Mouse (Mus musculus) heart, postnatal 4 days (tissue): ENCODE measurements at regions not wholly inside any gene's neighbourhood (a gene's known extent, or its start where the extent isn't known, plus 50 kb on each side); places are given as distances from the start of the nearest gene placed in this dataset.

ENCODE experiments used
- DNase-seq: peaks from one replicate; pipeline ENCODE4 v3.0.0; 2021

GRCm38 (mm10) chr15:10838584-10839288 lies 113.4 kb upstream of the C1qtnf3 start:
- no peak for DNase-seq

GRCm38 (mm10) chr15:10840621-10841034 lies 111.5 kb upstream of the C1qtnf3 start:
- DNase-seq = peak; percentile 50

GRCm38 (mm10) chr15:10843060-10843695 lies 109.0 kb upstream of the C1qtnf3 start:
- DNase-seq = no peak

- DNase-seq = no peak
Measured at GRCm38 (mm10) chr15:10846722-10847121, 105.4 kb upstream of the C1qtnf3 start.

GRCm38 (mm10) chr15:10864004-10864775 lies 87.9 kb upstream of the C1qtnf3 start:
- DNase-seq = no peak

GRCm38 (mm10) chr15:10865109-10865508 lies 87.0 kb upstream of the C1qtnf3 start:
- no peak for DNase-seq

GRCm38 (mm10) chr15:10866794-10867193 lies 85.3 kb upstream of the C1qtnf3 start:
- peak; percentile 44 for DNase-seq

GRCm38 (mm10) chr15:10868115-10868514 lies 84.0 kb upstream of the C1qtnf3 start:
- no peak for DNase-seq

- DNase-seq = no peak
Measured at GRCm38 (mm10) chr15:10868716-10869585, 83.2 kb upstream of the C1qtnf3 start.

GRCm38 (mm10) chr15:10869879-10870278 lies 82.3 kb upstream of the C1qtnf3 start:
- peak; percentile 63 for DNase-seq

- no peak for DNase-seq
Measured at GRCm38 (mm10) chr15:10872322-10872967, 79.7 kb upstream of the C1qtnf3 start.

- no peak for DNase-seq
Measured at GRCm38 (mm10) chr15:10876328-10876727, 75.8 kb upstream of the C1qtnf3 start.

GRCm38 (mm10) chr15:10881726-10882125 lies 70.4 kb upstream of the C1qtnf3 start:
- no peak for DNase-seq

- no peak for DNase-seq
Measured at GRCm38 (mm10) chr15:10887990-10888389, 64.1 kb upstream of the C1qtnf3 start.

GRCm38 (mm10) chr15:10890220-10890921 lies 61.8 kb upstream of the C1qtnf3 start:
- DNase-seq = peak; percentile 85

GRCm38 (mm10) chr15:10898309-10898708 lies 53.8 kb upstream of the C1qtnf3 start:
- no peak for DNase-seq

GRCm38 (mm10) chr15:10898715-10899486 lies 53.2 kb upstream of the C1qtnf3 start:
- no peak for DNase-seq

- no peak for DNase-seq
Measured at GRCm38 (mm10) chr15:10899904-10900303, 52.2 kb upstream of the C1qtnf3 start.

- peak; percentile 65 for DNase-seq
Measured at GRCm38 (mm10) chr15:10901075-10901474, 51.1 kb upstream of the C1qtnf3 start.

GRCm38 (mm10) chr15:10901745-10902262 lies 50.3 kb upstream of the C1qtnf3 start:
- no peak for DNase-seq
